Mouse (Mus musculus) CD4-positive, CD25-positive, alpha-beta regulatory T cell, adult 9 weeks (primary cell): ENCODE data around the gene Usp28. TPM values are rescaled to one million over a fixed set of nuclear protein-coding genes. Genes with fewer than 3 reads are reported as not detected.

Experiments
- polyA plus RNA-seq: library from polyadenylated mRNA; unstranded; fragments of 100-300 nt; shearing (Covaris generic); gene quantifications from one replicate; pipeline ENCODE4 v1.2.1, GENCODE M21; 2017

Usp28 gene
- 57.8 TPM for polyA plus RNA-seq

GRCm38 (mm10) chr9:48984845-48985707 lies at the start of gene Usp28:
Gene Usp28 (plus strand): TSS chr9:48985375.

GRCm38 (mm10) chr9:48964587-48965040 lies 20.6 kb upstream of the Usp28 start, which contains the start of gene Htr3b:
Gene Htr3b (minus strand): TSS chr9:48964990.

GRCm38 (mm10) chr9:49055333-49056205 lies 70.4 kb downstream of the Usp28 start, which contains the start of gene Zw10:
Gene Zw10 (plus strand): TSS chr9:49055613.

GRCm38 (mm10) chr9:49081107-49081506 lies 95.9 kb downstream of the Usp28 start, which contains the start of gene Tmprss5:
Gene Tmprss5 (plus strand): TSS chr9:49081260.

Other genes starting within 250 kb of the Usp28 start
- 0.46 TPM for gene Zbtb16, start 149.2 kb upstream of the Usp28 start, polyA plus RNA-seq
- not detected for gene Htr3a, start 74.3 kb upstream of the Usp28 start, polyA plus RNA-seq
- not detected for gene Htr3b, start 20.4 kb upstream of the Usp28 start, polyA plus RNA-seq
- gene Zw10, start 70.2 kb downstream of the Usp28 start, polyA plus RNA-seq, result 53.7 TPM
- 0.09 TPM for gene Tmprss5, start 95.9 kb downstream of the Usp28 start, polyA plus RNA-seq